ENCODE assay signal across 15 mouse cellular contexts in genomic region chr11:78746264-78746663, GRCm38 (mm10).
"Had no signal": no experiment of that assay in that cellular context is flagged by ENCODE, and none has a peak within 500 bp of the region (broad histone marks: within the 10 kb centered on the region; RNA-seq: fewer than 3 reads in every experiment).

No protein-coding gene starts in this region.

- H3K4me3 ChIP-seq: midbrain, embryonic 10.5 days; midbrain, embryonic 12.5 days; myocyte; neural tube, embryonic 13.5 days; neural tube, embryonic 15.5 days had no signal

- H3K4me2 ChIP-seq: lung, embryonic 14.5 days; midbrain, embryonic 12.5 days; neural tube, embryonic 13.5 days; neural tube, embryonic 15.5 days had no signal

- H3K9me3 ChIP-seq: midbrain, embryonic 10.5 days; midbrain, embryonic 12.5 days; neural tube, embryonic 13.5 days; neural tube, embryonic 15.5 days had no signal

- H3K27me3 ChIP-seq: midbrain, embryonic 12.5 days; neural tube, embryonic 13.5 days; neural tube, embryonic 15.5 days had no signal

- ATAC-seq: midbrain, embryonic 16.5 days had no signal

- H3K27ac ChIP-seq: midbrain, embryonic 10.5 days; midbrain, embryonic 12.5 days; neural tube, embryonic 13.5 days; neural tube, embryonic 15.5 days had no signal

- DNase-seq: lung, postnatal 10 days; midbrain, embryonic 14.5 days; right cerebral cortex, postnatal 25 days; right cerebral cortex, postnatal 4 days; spleen, adult 18-20 months; thymus, adult 18-20 months; thymus, postnatal 14 days; thymus, postnatal 36 days had no signal

- H3K36me3 ChIP-seq: midbrain, embryonic 12.5 days; neural tube, embryonic 13.5 days had no signal

- H3K9ac ChIP-seq: lung, embryonic 14.5 days; midbrain, embryonic 12.5 days; neural tube, embryonic 13.5 days; neural tube, embryonic 15.5 days had no signal
